Mouse (Mus musculus) layer of hippocampus, adult 6 months (tissue): ENCODE data around the gene Hsd17b6. TPM values are rescaled to one million over a fixed set of nuclear protein-coding genes. Genes with fewer than 3 reads are reported as not detected.

Source experiments
- long read RNA-seq, 2 experiments: library from polyadenylated mRNA; unstranded; transcript quantifications; one replicate each; pipeline ENCODE4 v2.0.0; 2019 to 2020
- polyA plus RNA-seq: library from polyadenylated mRNA; unstranded; fragments of <200 nt; fragmentation: Nextera tagmentation; gene quantifications from 2 replicates; pipeline ENCODE4 v1.2.3, GENCODE M21; 2021

The Hsd17b6 gene
- polyA plus RNA-seq, result not detected in 2 replicates
- long read RNA-seq, experiment 1, result 0 reads
- long read RNA-seq, experiment 2, result 0 reads

DNA sequence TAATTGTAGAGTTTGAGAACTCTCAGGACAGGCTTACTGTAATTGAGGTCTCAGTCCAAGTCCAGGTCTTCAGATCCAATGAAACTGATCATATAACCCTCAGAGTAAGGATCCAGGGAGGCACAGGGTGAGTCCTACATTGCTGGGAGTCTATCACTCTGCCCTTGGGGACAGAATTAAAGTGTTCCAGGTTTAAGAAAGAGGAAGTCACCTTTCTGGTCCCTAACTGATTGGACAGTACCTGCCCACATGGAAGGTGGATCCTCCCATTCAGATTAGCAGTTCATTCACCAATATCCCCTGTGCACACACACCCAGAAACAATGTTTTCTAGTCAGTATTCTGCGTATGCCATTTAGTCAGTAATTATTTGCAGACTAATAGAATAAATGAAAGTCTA is at the start of gene Hsd17b6:
Gene Hsd17b6 (minus strand): TSS at position 166 of the 400 bp plus-strand sequence.

DNA sequence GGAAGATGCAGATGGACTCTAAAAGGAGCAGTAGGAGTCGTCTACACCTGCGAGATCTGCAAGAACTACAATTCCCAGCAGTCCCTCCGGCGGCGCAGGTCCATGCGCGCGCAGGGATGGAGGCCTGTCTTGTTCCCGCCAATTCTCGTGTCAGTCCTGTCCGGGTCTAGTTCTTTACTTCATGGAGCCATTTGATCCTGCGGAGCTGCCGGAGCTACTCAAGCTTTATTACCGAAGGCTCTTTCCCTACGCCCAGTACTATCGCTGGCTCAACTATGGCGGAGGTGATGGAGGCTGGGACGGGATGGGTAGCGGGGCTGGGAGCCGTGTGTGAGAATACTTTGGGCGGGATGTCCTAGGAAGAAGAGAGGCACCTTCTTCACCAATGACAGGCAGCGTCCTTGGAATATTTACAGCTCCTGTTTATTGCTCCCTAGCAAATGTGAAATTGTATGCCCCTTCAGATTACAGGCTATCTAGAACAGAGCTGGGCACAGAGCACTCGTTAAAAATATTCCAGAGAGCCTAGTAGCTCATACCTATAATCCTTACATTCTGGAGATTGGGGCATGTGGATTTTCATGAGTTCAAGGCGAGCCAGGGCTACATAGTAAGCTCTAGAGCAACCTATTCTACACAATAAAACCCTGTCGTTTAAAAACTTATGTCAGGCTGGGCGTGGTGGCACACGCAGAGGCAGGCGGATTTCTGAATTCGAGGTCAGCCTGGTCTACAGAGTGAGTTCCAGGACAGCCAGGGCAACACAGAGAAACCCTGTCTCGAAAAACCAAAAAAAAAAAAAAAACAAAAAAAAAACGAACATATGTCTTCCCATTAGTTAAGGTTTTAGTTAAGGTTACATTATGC is 7.9 kb upstream of the Hsd17b6 start, which contains the start of gene Prim1:
Gene Prim1 (plus strand): TSS at position 101 of the 867 bp plus-strand sequence.

Other genes starting within 250 kb of the Hsd17b6 start
- gene Rdh1, start 247.9 kb downstream of the Hsd17b6 start, polyA plus RNA-seq, result not detected in 2 replicates
- gene Rdh16f1, start 247.8 kb downstream of the Hsd17b6 start, polyA plus RNA-seq, result not detected in 2 replicates
- 0.08 TPM in 1 of 2 replicates, not detected in the other for gene Rdh9, start 231.2 kb downstream of the Hsd17b6 start, polyA plus RNA-seq
- gene Rdh16, start 206.5 kb downstream of the Hsd17b6 start, polyA plus RNA-seq, result not detected in 2 replicates
- not detected in 2 replicates for gene Rdh19, start 157.7 kb downstream of the Hsd17b6 start, polyA plus RNA-seq
- gene Rdh16f2, start 141.1 kb downstream of the Hsd17b6 start, polyA plus RNA-seq, result not detected in 2 replicates
- not detected in 2 replicates for gene Rdh7, start 118.8 kb downstream of the Hsd17b6 start, polyA plus RNA-seq
- gene Sdr9c7, start 109.1 kb downstream of the Hsd17b6 start, polyA plus RNA-seq, result not detected in 2 replicates
- 7.8 and 8.5 TPM in 2 replicates for gene Prim1, start 7.6 kb upstream of the Hsd17b6 start, polyA plus RNA-seq
- gene Naca, start 28.0 kb upstream of the Hsd17b6 start, polyA plus RNA-seq, result 846 and 866 TPM in 2 replicates
- 201 and 217 TPM in 2 replicates for gene Ptges3, start 51.3 kb upstream of the Hsd17b6 start, polyA plus RNA-seq
- 1,647 and 1,721 TPM in 2 replicates for gene Atp5b, start 75.7 kb upstream of the Hsd17b6 start, polyA plus RNA-seq
- 4.0 and 4.7 TPM in 2 replicates for gene Baz2a, start 84.0 kb upstream of the Hsd17b6 start, polyA plus RNA-seq
- 2.6 and 2.7 TPM in 2 replicates for gene Rbms2, start 172.7 kb upstream of the Hsd17b6 start, polyA plus RNA-seq
- gene Gls2, start 186.8 kb upstream of the Hsd17b6 start, polyA plus RNA-seq, result 10.9 and 11.5 TPM in 2 replicates
- gene Spryd4, start 204.2 kb upstream of the Hsd17b6 start, polyA plus RNA-seq, result 10.2 and 11.8 TPM in 2 replicates
- not detected in 2 replicates for gene Mip, start 218.2 kb upstream of the Hsd17b6 start, polyA plus RNA-seq
- gene Timeless, start 224.5 kb upstream of the Hsd17b6 start, polyA plus RNA-seq, result 2.3 and 4.9 TPM in 2 replicates
- gene Apon, start 246.5 kb upstream of the Hsd17b6 start, polyA plus RNA-seq, result not detected in 2 replicates